Mouse (Mus musculus) neural tube, embryonic 14.5 days (tissue): ENCODE results near the gene Grin1. TPM values are rescaled to one million over a fixed set of nuclear protein-coding genes. Genes with fewer than 3 reads are reported as not detected.
"Not testable (repeated sequence)": the region's sequence is repeated elsewhere in the genome, so short reads cannot be mapped to it uniquely, and the experiment has no call there.

Experiments
- ATAC-seq: fragments of 200-750 bp; cut with Nextera tagmentation; 2 replicates; pipeline ENCODE4 v1.8.0; 2017; ENCODE audit warnings: low read depth, mild to moderate bottlenecking, moderate TSS enrichment, moderate library complexity
- H3K27ac ChIP-seq: fragments of 300-500 bp; sonication (generic); 2 replicates; pipeline ENCODE4 v1.5.1; 2014; ENCODE audit warnings: low read depth, mild to moderate bottlenecking, control low read depth, low read length, moderate library complexity, mixed read lengths
- H3K27me3 ChIP-seq: fragments of 300-500 bp; sonication (generic); 2 replicates; pipeline ENCODE4 v1.6.1; 2014; ENCODE audit warnings: low read length; ENCODE audit not compliant: control insufficient read depth, insufficient read depth
- H3K36me3 ChIP-seq: fragments of 300-500 bp; sonication (generic); 2 replicates; pipeline ENCODE4 v1.6.1; 2014; ENCODE audit warnings: low read length, mixed read lengths; ENCODE audit not compliant: control insufficient read depth, insufficient read depth
- H3K4me1 ChIP-seq: fragments of 300-500 bp; sonication (generic); 2 replicates; pipeline ENCODE4 v1.6.1; 2014; ENCODE audit warnings: low read length; ENCODE audit not compliant: control insufficient read depth, insufficient read depth
- H3K4me2 ChIP-seq: fragments of 300-500 bp; sonication (generic); 2 replicates; pipeline ENCODE4 v1.6.1; 2014; ENCODE audit warnings: mild to moderate bottlenecking, low read depth, low read length, control low read depth
- H3K4me3 ChIP-seq: fragments of 300-500 bp; sonication (generic); 2 replicates; pipeline ENCODE4 v1.5.1; 2014; ENCODE audit warnings: low read depth, low read length, control low read depth, mixed read lengths
- H3K9ac ChIP-seq: fragments of 300-500 bp; sonication (generic); replicated peaks from 2 replicates; pipeline ENCODE4 v1.6.1; 2014; ENCODE audit warnings: low read depth, mild to moderate bottlenecking, control low read depth, low read length, mixed read lengths
- H3K9me3 ChIP-seq: fragments of 300-500 bp; sonication (generic); 2 replicates; pipeline ENCODE4 v1.6.1; 2016; ENCODE audit warnings: low read length; ENCODE audit not compliant: control insufficient read depth
- WGBS: fragments of 180-500 bp; shearing (Covaris S2); extraction: QIAGEN DNeasy Blood & Tissue Kit; methylation state at CpG from one replicate; pipeline ENCODE4 v1.1.7; 2014; 5-methylcytosine and 5-hydroxymethylcytosine counted together
- polyA plus RNA-seq: library from polyadenylated mRNA; unstranded; fragments of >200 nt; fragmentation: Nextera tagmentation; extraction: Ambion mirVana; gene quantifications from 2 replicates; pipeline ENCODE4 v1.2.1, GENCODE M21; 2014

Gene Grin1
- polyA plus RNA-seq, 1 experiment from 2014 or later = 89.4 TPM

DNA sequence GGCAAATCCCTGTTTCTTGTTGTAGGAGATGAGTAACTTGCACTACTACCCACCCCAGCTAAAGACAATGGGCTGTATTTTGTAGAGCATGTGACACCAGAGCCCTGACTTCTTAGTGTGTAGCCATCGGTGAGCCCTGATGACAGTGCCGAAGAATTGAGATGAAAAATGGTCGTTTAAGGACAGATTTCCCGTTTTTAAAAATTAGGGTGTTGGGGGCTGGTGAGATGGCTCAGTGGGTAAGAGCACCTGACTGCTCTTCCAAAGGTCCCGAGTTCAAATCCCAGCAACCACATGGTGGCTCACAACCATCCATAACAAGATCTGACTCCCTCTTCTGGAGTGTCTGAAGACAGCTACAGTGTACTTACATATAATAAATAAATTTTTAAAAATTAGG is 61.7 kb downstream of the Grin1 start:
- 92% methylated on average over 5 of the region's 5 CpGs for WGBS
- H3K27me3 ChIP-seq, H3K27ac ChIP-seq, H3K36me3 ChIP-seq, ATAC-seq, H3K4me3 ChIP-seq, H3K4me2 ChIP-seq, H3K9me3 ChIP-seq, H3K9ac ChIP-seq: not testable (repeated sequence)
- peaks cover 12% of the 10 kb centered on the region for H3K4me1 ChIP-seq

GRCm38 (mm10) chr2:25256443-25257109 is 62.4 kb downstream of the Grin1 start:
- Histone ChIP-seq H3K4me1 (peaks cover 12% of the 10 kb centered on the region), H3K4me3 (peak overlapping the region; percentile 98), H3K4me2 (peak overlapping the region; percentile 99), H3K9ac (peak overlapping the region; percentile 80; the same call in 1 of the 2 replicates)
- not testable (repeated sequence) for H3K27me3 ChIP-seq, H3K27ac ChIP-seq, H3K36me3 ChIP-seq, ATAC-seq, H3K9me3 ChIP-seq
- 53% methylated on average over 11 of the region's 12 CpGs for WGBS

DNA sequence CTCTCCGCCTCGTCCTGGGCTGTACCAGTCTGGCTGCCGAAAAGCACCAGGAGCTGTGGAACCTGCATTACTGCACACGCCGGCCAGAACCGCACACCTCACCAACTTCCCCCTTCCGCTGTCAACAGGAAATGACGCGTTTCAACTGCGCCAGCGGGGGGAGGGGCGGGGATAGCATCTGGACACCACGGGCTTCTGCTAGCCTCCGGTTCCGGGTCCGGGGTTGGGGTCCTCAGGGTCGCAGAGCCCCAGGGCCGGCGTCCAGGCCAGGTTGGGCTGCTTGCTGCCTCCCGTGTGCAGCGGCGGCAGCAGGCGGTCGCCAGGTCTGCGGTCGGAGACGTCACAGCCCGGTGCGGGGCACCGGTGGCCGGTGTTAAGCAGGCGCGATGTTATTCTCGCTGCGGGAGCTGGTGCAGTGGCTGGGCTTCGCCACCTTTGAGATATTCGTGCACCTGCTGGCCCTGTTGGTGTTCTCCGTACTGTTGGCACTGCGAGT is 63.7 kb downstream of the Grin1 start, which contains the start of gene Tmem203:
Gene Tmem203, plus strand, starts transcription at position 156 of the 496 bp plus-strand sequence.
- H3K27ac ChIP-seq = peak within 1 kb of the TSS; percentile 76
- H3K9me3 ChIP-seq = no peaks in the 10 kb centered on the region
- no peaks in the 10 kb centered on the region; the same call in 1 of the 2 replicates for H3K27me3 ChIP-seq
- H3K9ac ChIP-seq = peak within 1 kb of the TSS; percentile 80
- ATAC-seq = peak; percentile 90
- 0% methylated on average over 38 of the region's 39 CpGs for WGBS
- H3K4me3 ChIP-seq = peak within 1 kb of the TSS; percentile 98
- H3K4me1 ChIP-seq = peaks cover 12% of the 10 kb centered on the region
- H3K36me3 ChIP-seq = peaks cover under 1% of the 10 kb centered on the region; the same call in 1 of the 2 replicates
- H3K4me2 ChIP-seq = peak within 1 kb of the TSS; percentile 99

DNA sequence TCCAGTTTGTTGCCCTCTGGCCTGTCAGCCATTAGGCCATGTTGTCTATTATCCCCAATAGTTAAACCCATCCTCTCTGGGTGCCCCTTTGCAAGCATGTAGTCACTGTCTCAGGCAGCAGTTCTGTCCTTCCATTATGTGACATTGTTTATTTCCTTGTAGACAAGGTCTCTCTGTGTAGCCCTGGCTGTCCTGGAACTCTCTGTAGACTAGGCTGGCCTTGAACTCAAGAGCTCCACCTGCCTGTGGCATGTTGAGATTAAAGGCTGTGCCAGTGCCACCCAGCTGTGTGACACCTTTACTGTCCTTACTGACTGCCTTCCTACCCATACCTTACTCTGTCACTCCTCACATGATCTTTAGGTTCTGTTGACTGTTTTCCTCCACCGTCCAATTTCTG is 66.7 kb downstream of the Grin1 start:
- WGBS = 94% methylated on average over 1 of the region's 1 CpGs
- H3K36me3 ChIP-seq = peaks cover 11% of the 10 kb centered on the region; the same call in 1 of the 2 replicates
- ATAC-seq = no peak
- no peak overlapping the region for H3K4me3 ChIP-seq
- peaks cover 12% of the 10 kb centered on the region for H3K4me1 ChIP-seq
- no peaks in the 10 kb centered on the region for H3K9me3 ChIP-seq
- H3K9ac ChIP-seq = no peak overlapping the region
- no peak overlapping the region for H3K4me2 ChIP-seq
- no peak overlapping the region for H3K27ac ChIP-seq
- H3K27me3 ChIP-seq = no peaks in the 10 kb centered on the region; the same call in 1 of the 2 replicates

GRCm38 (mm10) chr2:25246183-25247072 is 72.6 kb downstream of the Grin1 start, which contains the start of gene AL732309.1:
AL732309.1 (minus strand) TSS chr2:25246863.
- Histone ChIP-seq H3K4me2 (no peak within 1 kb of the TSS), H3K27me3 (no peaks in the 10 kb centered on the region), H3K9me3 (no peaks in the 10 kb centered on the region), H3K36me3 (peaks cover 18% of the 10 kb centered on the region), H3K4me3 (no peak within 1 kb of the TSS), H3K9ac (no peak within 1 kb of the TSS), H3K4me1 (peaks cover 3% of the 10 kb centered on the region; the same call in 1 of the 2 replicates), H3K27ac (no peak within 1 kb of the TSS)
- no peak for ATAC-seq
- 93% methylated on average over 10 of the region's 10 CpGs for WGBS

DNA sequence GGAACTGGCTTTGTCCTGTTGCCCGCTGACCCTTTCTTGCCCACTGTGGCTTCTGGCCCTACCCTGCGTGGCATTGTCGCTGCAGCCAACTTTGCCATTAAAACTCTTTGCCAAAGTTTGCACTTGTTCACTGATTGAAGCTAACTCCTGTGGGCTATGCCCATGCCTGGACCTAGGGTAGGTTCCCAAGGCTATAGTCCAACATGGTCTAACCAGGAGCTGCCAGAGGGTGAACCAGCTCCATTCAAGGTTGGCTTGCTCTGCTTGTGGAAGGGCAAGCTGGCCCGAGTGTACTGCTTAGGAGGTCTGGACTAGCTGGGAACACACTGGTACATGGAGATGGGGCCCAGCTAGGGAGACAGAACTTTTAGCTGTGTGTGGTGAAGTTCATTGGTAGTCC is 74.8 kb downstream of the Grin1 start:
- H3K4me1 ChIP-seq = peaks cover 5% of the 10 kb centered on the region; the same call in 1 of the 2 replicates
- H3K9ac ChIP-seq = no peak overlapping the region
- WGBS = 91% methylated on average over 4 of the region's 4 CpGs
- ATAC-seq = no peak
- H3K4me3 ChIP-seq = no peak overlapping the region
- H3K27me3 ChIP-seq = no peaks in the 10 kb centered on the region
- peaks cover 11% of the 10 kb centered on the region for H3K36me3 ChIP-seq
- H3K4me2 ChIP-seq = no peak overlapping the region
- H3K27ac ChIP-seq = no peak overlapping the region
- no peaks in the 10 kb centered on the region for H3K9me3 ChIP-seq

GRCm38 (mm10) chr2:25243342-25243741 is 75.6 kb downstream of the Grin1 start:
- peak overlapping the region; percentile 81 for H3K4me2 ChIP-seq
- H3K4me1 ChIP-seq = peaks cover 5% of the 10 kb centered on the region; the same call in 1 of the 2 replicates
- peak overlapping the region; percentile 78 for H3K9ac ChIP-seq
- 84% methylated on average over 8 of the region's 8 CpGs for WGBS
- H3K27me3 ChIP-seq = no peaks in the 10 kb centered on the region
- H3K27ac ChIP-seq = no peak overlapping the region
- no peaks in the 10 kb centered on the region for H3K9me3 ChIP-seq
- H3K4me3 ChIP-seq = peak overlapping the region; percentile 69
- H3K36me3 ChIP-seq = peaks cover 7% of the 10 kb centered on the region; the same call in 1 of the 2 replicates
- ATAC-seq = no peak

- Histone ChIP-seq H3K27me3 (no peaks in the 10 kb centered on the region), H3K4me1 (peaks cover 5% of the 10 kb centered on the region; the same call in 1 of the 2 replicates), H3K4me3 (peak within 1 kb of the TSS; percentile 69), H3K9ac (peak within 1 kb of the TSS; percentile 78), H3K27ac (peak within 1 kb of the TSS; percentile 71), H3K4me2 (peak within 1 kb of the TSS; percentile 81), H3K9me3 (no peaks in the 10 kb centered on the region), H3K36me3 (peaks cover 7% of the 10 kb centered on the region; the same call in 1 of the 2 replicates)
- WGBS = 0% methylated on average over 47 of the region's 59 CpGs
- peak; percentile 61 for ATAC-seq
Observed at GRCm38 (mm10) chr2:25242101-25242506, 76.9 kb downstream of the Grin1 start, which contains the start of the genes Rnf208 and Cysrt1. Rnf208 (plus strand) TSS chr2:25242255. Cysrt1 (minus strand) TSS chr2:25242452.
